ENCODE assay signal across 8 mouse cellular contexts in the genomic region with DNA sequence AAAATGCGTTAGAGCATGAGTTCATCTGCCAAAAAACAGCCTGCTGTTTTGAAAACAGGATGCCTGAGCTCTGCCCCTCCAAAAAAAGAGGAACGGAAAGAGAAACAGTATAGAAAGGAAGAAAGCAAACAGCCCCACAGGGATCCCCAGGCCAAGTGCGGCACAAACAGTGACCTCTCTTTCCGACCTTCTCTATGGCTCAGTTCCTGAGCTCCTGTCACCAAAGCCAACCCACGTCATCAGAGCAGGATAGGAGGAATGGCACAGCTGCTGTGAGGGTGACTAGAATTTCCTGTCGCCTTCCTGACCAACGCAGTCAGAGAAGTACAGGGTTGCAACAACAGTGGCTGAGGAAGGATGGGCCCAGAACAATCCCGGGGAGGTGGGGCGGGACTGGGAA.
DNase-seq lines count a peak whose midpoint lies in the region; ATAC-seq and TF ChIP-seq lines count a peak whose summit lies in the region.

No protein-coding gene starts in this region.

- no peak for TF ChIP-seq POLR2A in kidney, adult 2 months (IDR thresholded peaks at IDR 0.05; ENCODE audit: low read depth, low read length)

- no peak for ATAC-seq in midbrain, embryonic 14.5 days (ENCODE audit: low FRiP score, low TSS enrichment)

- no peak overlapping the region for H3K4me2 ChIP-seq in midbrain, embryonic 14.5 days (ENCODE audit: low read length)

- TF ChIP-seq CTCF in kidney, adult 2 months (conservative IDR thresholded peaks at IDR 0.05; ENCODE audit: insufficient read depth, insufficient read length, low read depth, low read length) = no peak

- H3K4me1 ChIP-seq in kidney, adult 2 months (ENCODE audit: control insufficient read depth, insufficient read depth, low read length) = peaks cover 4% of the 10 kb centered on the region; the same call in 1 of the 2 replicates
- peaks cover 17% of the 10 kb centered on the region for H3K4me1 ChIP-seq in midbrain, embryonic 14.5 days (ENCODE audit: control insufficient read depth, insufficient read depth, low read length)

- no peaks in the 10 kb centered on the region for H3K36me3 ChIP-seq in kidney, adult 2 months (ENCODE audit: control insufficient read depth, insufficient read depth, low read length)
- no peaks in the 10 kb centered on the region for H3K36me3 ChIP-seq in midbrain, embryonic 14.5 days (ENCODE audit: control insufficient read depth, insufficient read depth, low read length)

- DNase-seq in kidney, adult 2 months = peak; percentile 64
- DNase-seq in kidney, adult 11 months = no peak
- peak; percentile 89 to 90 for DNase-seq in heart, adult 9 months (ENCODE audit: low spot score in 2 of 2)
- DNase-seq in liver = peak; percentile 9
- DNase-seq in natural killer cell, adult 2 months (ENCODE audit: low spot score in 2 of 2) = peak; percentile 24 to 74
- DNase-seq in midbrain, embryonic 14.5 days = no peak
- no peak for DNase-seq in layer of hippocampus, adult 8-10 months (ENCODE audit: low spot score in 2 of 2)
- no peak for DNase-seq in cerebellum, postnatal 36 days

- peak overlapping the region; percentile 61 for H3K27ac ChIP-seq in kidney, adult 2 months (ENCODE audit: insufficient read depth, low read depth, low read length)
- H3K27ac ChIP-seq in midbrain, embryonic 14.5 days (replicated peaks; ENCODE audit: low read depth, low read length) = no peak overlapping the region

- H3K9ac ChIP-seq in midbrain, embryonic 14.5 days (replicated peaks; ENCODE audit: low read length) = no peak overlapping the region

- H3K9me3 ChIP-seq in midbrain, embryonic 14.5 days (ENCODE audit: control insufficient read depth, low read length) = no peaks in the 10 kb centered on the region

- H3K27me3 ChIP-seq in kidney, adult 2 months (replicated peaks; ENCODE audit: control insufficient read depth, insufficient read depth, low read length) = no peaks in the 10 kb centered on the region
- H3K27me3 ChIP-seq in midbrain, embryonic 14.5 days (ENCODE audit: control insufficient read depth, insufficient read depth, low read length) = 0 out of 2 replicates have a peak, but pooled peaks cover 9% of the 10 kb centered on the region

- WGBS in kidney, adult 2 months = 42% methylated on average over 9 of the region's 9 CpGs
- WGBS in midbrain, embryonic 14.5 days = 61% methylated on average over 9 of the region's 9 CpGs

- H3K4me3 ChIP-seq in kidney, adult 2 months (ENCODE audit: insufficient read depth, low read depth, low read length) = no peak overlapping the region
- no peak overlapping the region for H3K4me3 ChIP-seq in midbrain, embryonic 14.5 days (replicated peaks; ENCODE audit: low read depth, low read length)

Comparison
In these comparisons a context has a peak if more than half of its experiments do, and no peak if none do; other contexts are left out.
1. DNase-seq: peak in kidney, adult 2 months (single experiment), heart, adult 9 months (2 of 2), liver (single experiment) and natural killer cell, adult 2 months (2 of 2); none in kidney, adult 11 months (single experiment), midbrain, embryonic 14.5 days (single experiment), layer of hippocampus, adult 8-10 months (0 of 2) and cerebellum, postnatal 36 days (0 of 2).